Mouse (Mus musculus) splenic B cell, adult 2 months (primary cell): ENCODE measurements around the gene Bmyc.
"Not testable (repeated sequence)": the region's sequence is repeated elsewhere in the genome, so short reads cannot be mapped to it uniquely, and the experiment has no call there.

Experiments
- DNase-seq: peaks from one replicate; pipeline ENCODE4 v3.0.0-alpha.2; 2011; ENCODE audit warnings: low read depth, low spot score
- H3K27me3 ChIP-seq: 2 replicates; pipeline ENCODE4 v1.6.1; 2012; ENCODE audit warnings: mild to moderate bottlenecking, low read length, moderate library complexity, mixed read lengths; ENCODE audit not compliant: control insufficient read depth, poor library complexity, insufficient read depth, severe bottlenecking
- H3K36me3 ChIP-seq: 2 replicates; pipeline ENCODE4 v1.6.1; 2012; ENCODE audit warnings: mild to moderate bottlenecking, low read length, moderate library complexity, mixed read lengths; ENCODE audit not compliant: control insufficient read depth, poor library complexity, insufficient read depth, severe bottlenecking

Gene Bmyc

GRCm38 (mm10) chr2:25699743-25700142 is 6.8 kb upstream of the Bmyc start, which contains the start of gene Obp2a:
TSS of gene Obp2a (plus strand) at chr2:25700043.
- H3K27me3 ChIP-seq, H3K36me3 ChIP-seq, DNase-seq: not testable (repeated sequence)

- Histone ChIP-seq H3K27me3 (no peaks in the 10 kb centered on the region), H3K36me3 (no peaks in the 10 kb centered on the region)
- DNase-seq = no peak
Observed at GRCm38 (mm10) chr2:25701001-25701400, 5.5 kb upstream of the Bmyc start.

DNA sequence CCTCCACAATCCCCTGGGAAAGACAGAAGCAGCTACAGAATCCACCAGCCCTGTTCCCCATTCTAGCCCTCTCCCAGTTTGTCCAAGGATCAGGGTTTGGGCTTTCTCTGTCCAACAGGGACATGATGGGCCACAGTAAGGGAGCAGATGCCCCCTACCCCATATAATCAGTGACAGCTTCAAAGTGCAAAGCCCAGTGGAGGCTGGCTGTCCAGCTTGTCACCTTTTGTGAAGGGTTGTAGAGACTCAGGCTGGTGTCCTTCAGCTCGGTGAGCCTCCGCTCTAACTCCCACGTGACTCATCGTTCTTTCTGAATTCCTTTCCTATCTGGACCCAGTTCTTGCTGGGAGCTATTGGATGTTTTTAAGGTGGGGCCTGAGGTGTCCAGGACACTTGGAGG is 2.8 kb upstream of the Bmyc start:
- Histone ChIP-seq H3K27me3 (no peaks in the 10 kb centered on the region), H3K36me3 (no peaks in the 10 kb centered on the region)
- DNase-seq = no peak

DNA sequence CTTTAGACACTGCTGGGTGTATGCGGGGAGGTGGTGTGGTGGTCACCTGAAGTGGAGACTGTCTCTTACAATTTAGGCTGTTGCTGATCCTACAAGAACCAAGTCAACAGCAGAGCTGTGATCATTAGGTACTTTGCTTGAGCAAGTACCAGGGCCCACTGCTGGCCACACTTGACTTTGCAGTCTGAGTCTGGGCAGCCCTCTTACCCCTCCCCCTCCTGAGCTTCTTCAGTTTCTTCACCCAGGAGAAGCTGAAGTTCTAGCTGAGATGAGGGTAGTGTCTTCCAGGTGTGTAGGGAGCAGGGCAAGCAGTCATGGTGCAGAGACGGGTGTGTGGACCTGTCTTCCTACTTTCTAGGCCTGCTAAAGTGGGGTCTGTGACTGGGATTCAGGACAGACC is 1.6 kb downstream of the Bmyc start:
- H3K36me3 ChIP-seq = no peaks in the 10 kb centered on the region
- no peaks in the 10 kb centered on the region for H3K27me3 ChIP-seq
- DNase-seq = peak; percentile 70

- H3K27me3 ChIP-seq, DNase-seq, H3K36me3 ChIP-seq: not testable (repeated sequence)
Observed at GRCm38 (mm10) chr2:25709056-25709455, 2.5 kb downstream of the Bmyc start.

DNA sequence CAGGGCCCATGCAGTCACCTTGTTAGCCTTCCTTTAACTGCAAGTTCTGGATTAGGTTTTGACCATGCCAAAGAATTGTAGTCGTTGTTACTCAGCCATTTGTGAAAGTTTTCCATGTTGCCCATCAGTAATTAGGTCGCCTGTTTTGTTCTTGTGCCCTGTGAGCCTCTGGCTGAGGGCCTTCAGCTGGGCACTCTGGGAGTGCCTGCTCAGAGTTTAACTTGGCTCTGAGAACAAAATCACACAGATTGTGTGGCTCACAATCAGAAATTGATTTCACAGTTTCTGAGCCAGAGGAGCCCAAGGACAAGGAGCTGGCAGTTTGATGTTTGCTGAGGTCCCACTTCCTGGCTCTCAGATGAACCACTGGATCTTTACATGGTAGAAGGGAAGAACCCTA is 3.3 kb downstream of the Bmyc start:
- H3K36me3 ChIP-seq, H3K27me3 ChIP-seq, DNase-seq: not testable (repeated sequence)

DNA sequence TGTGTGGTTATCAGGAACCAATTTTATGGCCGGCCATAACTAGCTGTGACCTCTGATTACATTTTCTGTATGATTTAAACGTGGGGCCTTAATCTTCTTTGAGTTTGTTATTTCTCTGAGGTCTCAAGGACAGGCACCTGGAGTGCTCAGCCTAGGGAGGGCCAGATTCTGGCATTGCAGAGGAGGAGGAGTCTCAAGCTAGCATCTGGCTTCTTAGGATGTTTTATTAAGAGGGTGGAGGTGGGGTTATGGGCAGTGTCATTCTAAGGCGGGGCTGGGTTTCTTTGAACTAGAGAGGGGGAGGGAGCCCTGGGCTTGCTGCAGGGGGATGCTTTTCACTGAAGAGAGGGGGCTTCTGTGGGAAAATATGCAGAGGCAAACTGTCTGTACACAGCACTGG is 5.1 kb downstream of the Bmyc start:
- not testable (repeated sequence) for H3K27me3 ChIP-seq, H3K36me3 ChIP-seq, DNase-seq

- H3K36me3 ChIP-seq = no peaks in the 10 kb centered on the region
- no peaks in the 10 kb centered on the region for H3K27me3 ChIP-seq
- DNase-seq = no peak
Observed at GRCm38 (mm10) chr2:25717222-25717621, 10.7 kb downstream of the Bmyc start.

DNA sequence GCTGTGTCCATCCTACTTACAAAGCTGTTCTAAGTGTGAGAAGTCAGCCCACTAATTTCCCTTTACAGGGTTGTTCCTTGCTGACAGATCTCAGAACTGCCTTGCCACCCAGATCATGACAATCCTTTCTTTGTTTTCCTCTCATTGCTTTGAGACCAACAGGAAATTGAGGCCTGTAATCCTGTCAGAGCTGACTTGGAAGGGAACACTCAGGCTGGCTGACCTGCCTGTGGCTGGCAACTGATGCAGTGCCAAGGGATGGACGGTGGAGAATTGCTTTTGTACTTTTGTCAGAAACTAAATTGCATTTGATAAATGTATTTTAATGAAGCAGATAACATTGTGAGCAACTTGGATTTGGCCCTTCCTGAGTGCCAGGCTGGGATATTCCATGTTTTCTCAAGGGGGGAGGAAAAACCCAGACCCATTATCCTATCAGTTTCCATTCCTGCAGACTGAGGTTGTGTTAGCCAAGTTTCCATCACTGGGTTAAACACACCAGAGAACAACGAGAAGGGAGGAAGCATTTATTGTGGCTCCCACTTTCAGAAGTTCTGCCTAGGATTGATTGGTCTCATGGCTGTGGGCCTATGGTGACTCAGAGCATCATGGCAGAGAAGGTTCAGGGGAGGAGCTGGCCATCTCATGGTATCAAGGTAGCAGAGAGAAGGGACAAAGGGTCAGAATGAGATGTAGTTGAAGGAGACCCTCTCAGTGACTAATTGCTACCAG is 26.8 kb downstream of the Bmyc start:
- no peak for DNase-seq
- Histone ChIP-seq H3K27me3 (no peaks in the 10 kb centered on the region), H3K36me3 (no peaks in the 10 kb centered on the region)

- H3K36me3 ChIP-seq, H3K27me3 ChIP-seq, DNase-seq: not testable (repeated sequence)
Observed at GRCm38 (mm10) chr2:25736709-25737108, 30.2 kb downstream of the Bmyc start, which contains the start of gene Obp2b. TSS of gene Obp2b (plus strand) at chr2:25737009.

DNA sequence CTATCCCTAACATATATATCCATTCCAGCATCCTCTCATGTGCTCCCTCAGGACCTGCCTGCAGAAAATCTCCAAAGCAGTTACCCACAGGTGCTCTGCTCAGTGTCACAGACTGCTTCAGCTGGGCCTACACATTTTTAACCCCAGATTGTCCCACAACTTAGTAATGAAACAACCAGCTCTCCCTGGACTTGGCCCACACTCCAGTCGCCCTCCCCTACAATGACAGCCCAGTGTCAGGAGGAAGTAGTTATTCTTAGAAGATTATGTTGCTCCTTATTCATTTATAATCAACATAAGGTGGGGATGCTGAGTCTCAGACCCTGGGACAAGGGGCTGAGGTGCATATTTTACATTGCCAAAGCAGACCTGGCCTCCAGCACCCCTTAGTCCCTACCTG is 35.1 kb downstream of the Bmyc start:
- no peaks in the 10 kb centered on the region for H3K27me3 ChIP-seq
- DNase-seq = no peak
- no peaks in the 10 kb centered on the region for H3K36me3 ChIP-seq

GRCm38 (mm10) chr2:25754201-25754600 is 47.7 kb downstream of the Bmyc start:
- Histone ChIP-seq H3K27me3 (no peaks in the 10 kb centered on the region), H3K36me3 (no peaks in the 10 kb centered on the region)
- DNase-seq = no peak
